Comparison of ENCODE assay signal across 20 mouse cellular contexts in genomic region chr12:69150049-69150448, GRCm38 (mm10). TPM values are rescaled to one million over a fixed set of nuclear protein-coding genes. Genes with fewer than 3 reads are reported as not detected.
A peak's percentile ranks its signal among the peaks of the same experiment; 100 is the strongest.
DNase-seq lines count a peak whose midpoint lies in the region; ATAC-seq and TF ChIP-seq lines count a peak whose summit lies in the region.
"Had no signal": no experiment of that assay in that cellular context is flagged by ENCODE, and none has a peak within 500 bp of the region (broad histone marks: within the 10 kb centered on the region; RNA-seq: fewer than 3 reads in every experiment).

No protein-coding gene starts in this region.

- DNase-seq in midbrain, embryonic 14.5 days, result no peak
- peak; percentile 15 for DNase-seq in brain, embryonic 14.5 days (ENCODE audit: low read depth)
- no peak for DNase-seq in layer of hippocampus, adult 9-10 months (ENCODE audit: low spot score)
- DNase-seq: adrenal gland, postnatal 10 days; B cell, adult 2 months; cerebellum, adult 18-20 months; cerebellum, adult 9-11 months; cerebellum, postnatal 36 days; forebrain, postnatal 0 days; gastrocnemius, postnatal 25 days had no signal

- peaks cover 2% of the 10 kb centered on the region; the same call in 1 of the 2 replicates for H3K36me3 ChIP-seq in hindbrain, embryonic 13.5 days
- H3K36me3 ChIP-seq in hindbrain, embryonic 12.5 days, result peaks cover 6% of the 10 kb centered on the region; the same call in 1 of the 2 replicates
- no peaks in the 10 kb centered on the region for H3K36me3 ChIP-seq in midbrain, embryonic 15.5 days (replicated peaks)
- H3K36me3 ChIP-seq in midbrain, embryonic 14.5 days (ENCODE audit: control insufficient read depth, insufficient read depth, low read length), result no peaks in the 10 kb centered on the region
- H3K36me3 ChIP-seq in neural tube, embryonic 15.5 days, result no peaks in the 10 kb centered on the region
- H3K36me3 ChIP-seq: embryonic facial prominence, embryonic 13.5 days; heart, embryonic 12.5 days; intestine, embryonic 15.5 days had no signal

- H3K4me2 ChIP-seq in hindbrain, embryonic 13.5 days, result peak overlapping the region; percentile 31
- H3K4me2 ChIP-seq in hindbrain, embryonic 12.5 days (replicated peaks), result no peak overlapping the region; the same call in 1 of the 2 replicates
- 0 out of 2 replicates have a peak overlapping the region, but pooled peaks have one; percentile 10 for H3K4me2 ChIP-seq in midbrain, embryonic 15.5 days
- H3K4me2 ChIP-seq in midbrain, embryonic 14.5 days (ENCODE audit: low read length), result no peak overlapping the region; the same call in 1 of the 2 replicates
- H3K4me2 ChIP-seq in neural tube, embryonic 15.5 days, result peak overlapping the region; percentile 43
- H3K4me2 ChIP-seq: embryonic facial prominence, embryonic 13.5 days; forebrain, embryonic 12.5 days; heart, embryonic 12.5 days; intestine, embryonic 15.5 days had no signal

- H3K27ac ChIP-seq in hindbrain, embryonic 13.5 days, result peak overlapping the region; percentile 10; the same call in 1 of the 2 replicates
- no peak overlapping the region for H3K27ac ChIP-seq in hindbrain, embryonic 12.5 days
- no peak overlapping the region for H3K27ac ChIP-seq in midbrain, embryonic 15.5 days
- H3K27ac ChIP-seq in midbrain, embryonic 14.5 days (replicated peaks; ENCODE audit: low read depth, low read length), result no peak overlapping the region
- peak overlapping the region; percentile 77 for H3K27ac ChIP-seq in neural tube, embryonic 15.5 days (replicated peaks)
- H3K27ac ChIP-seq: embryonic facial prominence, embryonic 13.5 days; forebrain, embryonic 12.5 days; intestine, embryonic 15.5 days had no signal

- 74% methylated on average over 13 of the region's 13 CpGs for WGBS in hindbrain, embryonic 13.5 days
- WGBS in hindbrain, embryonic 12.5 days, result 91% methylated on average over 13 of the region's 13 CpGs
- 71% methylated on average over 13 of the region's 13 CpGs for WGBS in midbrain, embryonic 15.5 days
- 81% methylated on average over 13 of the region's 13 CpGs for WGBS in midbrain, embryonic 14.5 days
- 37% methylated on average over 13 of the region's 13 CpGs for WGBS in neural tube, embryonic 15.5 days

- TF ChIP-seq POLR2A in brain, embryonic 14.5 days (IDR thresholded peaks at IDR 0.05; ENCODE audit: borderline replicate concordance, extremely low read depth, insufficient read depth, insufficient read length, poor library complexity, severe bottlenecking), result no peak

- no peaks in the 10 kb centered on the region for H3K4me1 ChIP-seq in hindbrain, embryonic 13.5 days (replicated peaks)
- H3K4me1 ChIP-seq in hindbrain, embryonic 12.5 days, result no peaks in the 10 kb centered on the region
- H3K4me1 ChIP-seq in midbrain, embryonic 15.5 days, result no peaks in the 10 kb centered on the region
- no peaks in the 10 kb centered on the region for H3K4me1 ChIP-seq in midbrain, embryonic 14.5 days (ENCODE audit: control insufficient read depth, insufficient read depth, low read length)
- peaks cover 8% of the 10 kb centered on the region for H3K4me1 ChIP-seq in neural tube, embryonic 15.5 days
- H3K4me1 ChIP-seq: embryonic facial prominence, embryonic 13.5 days; forebrain, embryonic 12.5 days; heart, embryonic 12.5 days; intestine, embryonic 15.5 days had no signal

- H3K4me3 ChIP-seq in hindbrain, embryonic 13.5 days, result no peak overlapping the region
- H3K4me3 ChIP-seq in hindbrain, embryonic 12.5 days, result no peak overlapping the region
- no peak overlapping the region for H3K4me3 ChIP-seq in midbrain, embryonic 15.5 days
- H3K4me3 ChIP-seq in midbrain, embryonic 14.5 days (replicated peaks; ENCODE audit: low read depth, low read length), result no peak overlapping the region
- H3K4me3 ChIP-seq in neural tube, embryonic 15.5 days (replicated peaks), result peak overlapping the region; percentile 12
- H3K4me3 ChIP-seq: embryonic facial prominence, embryonic 13.5 days; forebrain, embryonic 12.5 days; heart, embryonic 12.5 days; intestine, embryonic 15.5 days had no signal

- H3K9ac ChIP-seq in hindbrain, embryonic 13.5 days, result no peak overlapping the region
- no peak overlapping the region for H3K9ac ChIP-seq in hindbrain, embryonic 12.5 days
- H3K9ac ChIP-seq in midbrain, embryonic 15.5 days, result no peak overlapping the region
- no peak overlapping the region for H3K9ac ChIP-seq in midbrain, embryonic 14.5 days (replicated peaks; ENCODE audit: low read length)
- no peak overlapping the region for H3K9ac ChIP-seq in neural tube, embryonic 15.5 days (replicated peaks)
- H3K9ac ChIP-seq: embryonic facial prominence, embryonic 13.5 days; forebrain, embryonic 12.5 days; forebrain, postnatal 0 days; heart, embryonic 12.5 days; intestine, embryonic 15.5 days had no signal

- no peaks in the 10 kb centered on the region for H3K27me3 ChIP-seq in hindbrain, embryonic 13.5 days
- H3K27me3 ChIP-seq in hindbrain, embryonic 12.5 days, result no peaks in the 10 kb centered on the region
- H3K27me3 ChIP-seq in midbrain, embryonic 15.5 days (replicated peaks), result no peaks in the 10 kb centered on the region
- H3K27me3 ChIP-seq in midbrain, embryonic 14.5 days (ENCODE audit: control insufficient read depth, insufficient read depth, low read length), result no peaks in the 10 kb centered on the region
- H3K27me3 ChIP-seq in neural tube, embryonic 15.5 days (replicated peaks), result no peaks in the 10 kb centered on the region
- H3K27me3 ChIP-seq: embryonic facial prominence, embryonic 13.5 days; forebrain, embryonic 12.5 days; heart, embryonic 12.5 days; intestine, embryonic 15.5 days had no signal

- no peaks in the 10 kb centered on the region for H3K9me3 ChIP-seq in hindbrain, embryonic 13.5 days
- no peaks in the 10 kb centered on the region for H3K9me3 ChIP-seq in hindbrain, embryonic 12.5 days (replicated peaks)
- no peaks in the 10 kb centered on the region for H3K9me3 ChIP-seq in midbrain, embryonic 15.5 days
- no peaks in the 10 kb centered on the region for H3K9me3 ChIP-seq in midbrain, embryonic 14.5 days (ENCODE audit: control insufficient read depth, low read length)
- no peaks in the 10 kb centered on the region for H3K9me3 ChIP-seq in neural tube, embryonic 15.5 days (replicated peaks)
- H3K9me3 ChIP-seq: embryonic facial prominence, embryonic 13.5 days; forebrain, embryonic 12.5 days; G1E; heart, embryonic 12.5 days; intestine, embryonic 15.5 days had no signal

- ATAC-seq in hindbrain, embryonic 13.5 days (ENCODE audit: low FRiP score), result peak; percentile 62; the same call in 1 of the 2 replicates
- ATAC-seq in hindbrain, embryonic 12.5 days (ENCODE audit: low FRiP score), result no peak
- ATAC-seq in midbrain, embryonic 15.5 days (replicated peaks), result no peak
- ATAC-seq in midbrain, embryonic 14.5 days (ENCODE audit: low FRiP score, low TSS enrichment), result no peak
- peak; percentile 83 for ATAC-seq in neural tube, embryonic 15.5 days (ENCODE audit: low FRiP score)
- ATAC-seq: CD4-positive, CD25-positive, alpha-beta regulatory T cell, adult 4 months; forebrain, postnatal 0 days; intestine, embryonic 15.5 days had no signal

- TF ChIP-seq CTCF in brain, embryonic 14.5 days (IDR thresholded peaks at IDR 0.05; ENCODE audit: borderline replicate concordance, extremely low read depth, insufficient read depth, insufficient read length), result no peak

RNA-seq across cellular contexts. Expression of gene Rps29, which starts 8.9 kb away (rescaled TPM):
- polyA plus RNA-seq in hindbrain, embryonic 13.5 days (2015; fragmentation: Nextera tagmentation; extraction: Ambion mirVana), result 1,307 and 1,397 TPM in 2 replicates
- polyA plus RNA-seq in hindbrain, embryonic 12.5 days (2016; fragmentation: Nextera tagmentation; extraction: Ambion mirVana), result 1,103 and 1,375 TPM in 2 replicates
- 1,021 and 1,031 TPM in 2 replicates for polyA plus RNA-seq in midbrain, embryonic 15.5 days (2015; fragmentation: Nextera tagmentation; extraction: Ambion mirVana)
- polyA plus RNA-seq in midbrain, embryonic 14.5 days (2014; fragmentation: Nextera tagmentation; extraction: Ambion mirVana), result 1,138 and 1,407 TPM in 2 replicates
- 1,659 and 2,656 TPM in 2 replicates for polyA plus RNA-seq in brain, embryonic 14.5 days (2012; rRNA removed)
- 1,119 and 1,180 TPM in 2 replicates for polyA plus RNA-seq in neural tube, embryonic 15.5 days (2015; fragmentation: Nextera tagmentation; extraction: Ambion mirVana)

RNA-seq across cellular contexts. Expression of gene Lrr1, which starts 18.6 kb away (rescaled TPM):
- polyA plus RNA-seq in hindbrain, embryonic 13.5 days (2015; fragmentation: Nextera tagmentation; extraction: Ambion mirVana), result 4.6 and 5.5 TPM in 2 replicates
- polyA plus RNA-seq in hindbrain, embryonic 12.5 days (2016; fragmentation: Nextera tagmentation; extraction: Ambion mirVana), result 15.0 and 15.5 TPM in 2 replicates
- 2.7 and 3.3 TPM in 2 replicates for polyA plus RNA-seq in midbrain, embryonic 15.5 days (2015; fragmentation: Nextera tagmentation; extraction: Ambion mirVana)
- 4.3 and 5.5 TPM in 2 replicates for polyA plus RNA-seq in midbrain, embryonic 14.5 days (2014; fragmentation: Nextera tagmentation; extraction: Ambion mirVana)
- polyA plus RNA-seq in brain, embryonic 14.5 days (2012; rRNA removed), result 4.9 and 11.2 TPM in 2 replicates
- 4.1 and 7.0 TPM in 2 replicates for polyA plus RNA-seq in neural tube, embryonic 15.5 days (2015; fragmentation: Nextera tagmentation; extraction: Ambion mirVana)

RNA-seq across cellular contexts. Expression of gene Rpl36al, which starts 33.8 kb away (rescaled TPM):
- 410 and 412 TPM in 2 replicates for polyA plus RNA-seq in hindbrain, embryonic 13.5 days (2015; fragmentation: Nextera tagmentation; extraction: Ambion mirVana)
- 409 and 448 TPM in 2 replicates for polyA plus RNA-seq in hindbrain, embryonic 12.5 days (2016; fragmentation: Nextera tagmentation; extraction: Ambion mirVana)
- polyA plus RNA-seq in midbrain, embryonic 15.5 days (2015; fragmentation: Nextera tagmentation; extraction: Ambion mirVana), result 274 and 297 TPM in 2 replicates
- polyA plus RNA-seq in midbrain, embryonic 14.5 days (2014; fragmentation: Nextera tagmentation; extraction: Ambion mirVana), result 340 and 383 TPM in 2 replicates
- 318 and 320 TPM in 2 replicates for polyA plus RNA-seq in brain, embryonic 14.5 days (2012; rRNA removed)
- 405 and 435 TPM in 2 replicates for polyA plus RNA-seq in neural tube, embryonic 15.5 days (2015; fragmentation: Nextera tagmentation; extraction: Ambion mirVana)

RNA-seq across cellular contexts. Expression of gene Mgat2, which starts 33.9 kb away (rescaled TPM):
- polyA plus RNA-seq in hindbrain, embryonic 13.5 days (2015; fragmentation: Nextera tagmentation; extraction: Ambion mirVana), result 32.8 and 34.1 TPM in 2 replicates
- polyA plus RNA-seq in hindbrain, embryonic 12.5 days (2016; fragmentation: Nextera tagmentation; extraction: Ambion mirVana), result 53.2 and 60.2 TPM in 2 replicates
- polyA plus RNA-seq in midbrain, embryonic 15.5 days (2015; fragmentation: Nextera tagmentation; extraction: Ambion mirVana), result 38.5 and 39.4 TPM in 2 replicates
- polyA plus RNA-seq in midbrain, embryonic 14.5 days (2014; fragmentation: Nextera tagmentation; extraction: Ambion mirVana), result 37.6 and 39.9 TPM in 2 replicates
- 16.1 and 19.9 TPM in 2 replicates for polyA plus RNA-seq in brain, embryonic 14.5 days (2012; rRNA removed)
- polyA plus RNA-seq in neural tube, embryonic 15.5 days (2015; fragmentation: Nextera tagmentation; extraction: Ambion mirVana), result 40.7 and 42.8 TPM in 2 replicates

RNA-seq across cellular contexts. Expression of gene Gm49383, which starts 46.9 kb away (rescaled TPM):
- 16.8 and 18.8 TPM in 2 replicates for polyA plus RNA-seq in hindbrain, embryonic 13.5 days (2015; fragmentation: Nextera tagmentation; extraction: Ambion mirVana)
- 21.4 and 24.7 TPM in 2 replicates for polyA plus RNA-seq in hindbrain, embryonic 12.5 days (2016; fragmentation: Nextera tagmentation; extraction: Ambion mirVana)
- 12.7 and 14.6 TPM in 2 replicates for polyA plus RNA-seq in midbrain, embryonic 15.5 days (2015; fragmentation: Nextera tagmentation; extraction: Ambion mirVana)
- polyA plus RNA-seq in midbrain, embryonic 14.5 days (2014; fragmentation: Nextera tagmentation; extraction: Ambion mirVana), result 12.7 and 15.0 TPM in 2 replicates
- polyA plus RNA-seq in brain, embryonic 14.5 days (2012; rRNA removed), result 4.1 and 5.7 TPM in 2 replicates
- polyA plus RNA-seq in neural tube, embryonic 15.5 days (2015; fragmentation: Nextera tagmentation; extraction: Ambion mirVana), result 9.4 and 18.8 TPM in 2 replicates

Comparison
In these comparisons a context has a peak if more than half of its experiments do, and no peak if none do; other contexts are left out.
1. ATAC-seq: peak in hindbrain, embryonic 13.5 days (single experiment) and neural tube, embryonic 15.5 days (single experiment); none in hindbrain, embryonic 12.5 days (single experiment), midbrain, embryonic 15.5 days (single experiment) and midbrain, embryonic 14.5 days (single experiment).
2. H3K27ac ChIP-seq: peak in hindbrain, embryonic 13.5 days (single experiment) and neural tube, embryonic 15.5 days (single experiment); none in hindbrain, embryonic 12.5 days (single experiment), midbrain, embryonic 15.5 days (single experiment) and midbrain, embryonic 14.5 days (single experiment).
3. H3K4me2 ChIP-seq: peak in hindbrain, embryonic 13.5 days (single experiment), midbrain, embryonic 15.5 days (single experiment) and neural tube, embryonic 15.5 days (single experiment); none in hindbrain, embryonic 12.5 days (single experiment) and midbrain, embryonic 14.5 days (single experiment).